Mouse (Mus musculus) hindbrain, embryonic 16.5 days (tissue): ENCODE measurements at regions not wholly inside any gene's neighbourhood (a gene's known extent, or its start where the extent isn't known, plus 50 kb on each side); places are given as distances from the start of the nearest gene placed in this dataset.

Experiments
- ATAC-seq: fragments of 200-750 bp; cut with Nextera tagmentation; 2 replicates; pipeline ENCODE4 v1.8.0; 2017; ENCODE audit warnings: moderate TSS enrichment, moderate library complexity
- H3K27ac ChIP-seq: fragments of 300-500 bp; sonication (generic); 2 replicates; pipeline ENCODE4 v1.5.1; 2014; ENCODE audit warnings: low read depth, mild to moderate bottlenecking, control low read depth, low read length, moderate library complexity
- H3K27me3 ChIP-seq: fragments of 300-500 bp; sonication (generic); replicated peaks from 2 replicates; pipeline ENCODE4 v1.6.1; 2014; ENCODE audit warnings: low read length; ENCODE audit not compliant: control insufficient read depth, insufficient read depth
- H3K36me3 ChIP-seq: fragments of 300-500 bp; sonication (generic); 2 replicates; pipeline ENCODE4 v1.6.1; 2014; ENCODE audit warnings: mild to moderate bottlenecking, low read length, moderate library complexity, mixed read lengths; ENCODE audit not compliant: control insufficient read depth, insufficient read depth
- H3K4me1 ChIP-seq: fragments of 300-500 bp; sonication (generic); 2 replicates; pipeline ENCODE4 v1.6.1; 2014; ENCODE audit warnings: low read depth, low read length; ENCODE audit not compliant: control insufficient read depth, insufficient read depth
- H3K4me2 ChIP-seq: fragments of 300-500 bp; sonication (generic); 2 replicates; pipeline ENCODE4 v1.6.1; 2014; ENCODE audit warnings: mild to moderate bottlenecking, low read length, control low read depth, moderate library complexity
- H3K4me3 ChIP-seq: fragments of 300-500 bp; sonication (generic); 2 replicates; pipeline ENCODE4 v1.5.1; 2014; ENCODE audit warnings: mild to moderate bottlenecking, low read length, control low read depth, moderate library complexity
- H3K9ac ChIP-seq: fragments of 300-500 bp; sonication (generic); 2 replicates; pipeline ENCODE4 v1.6.1; 2014; ENCODE audit warnings: low read depth, mild to moderate bottlenecking, control low read depth, low read length, moderate library complexity
- H3K9me3 ChIP-seq: fragments of 300-500 bp; sonication (generic); 2 replicates; pipeline ENCODE4 v1.6.1; 2014; ENCODE audit warnings: mild to moderate bottlenecking, low read length, moderate library complexity; ENCODE audit not compliant: control insufficient read depth
- WGBS: fragments of 180-500 bp; shearing (Covaris S2); extraction: QIAGEN DNeasy Blood & Tissue Kit; methylation state at CpG from one replicate; pipeline ENCODE4 v1.1.7; 2014; 5-methylcytosine and 5-hydroxymethylcytosine counted together

DNA sequence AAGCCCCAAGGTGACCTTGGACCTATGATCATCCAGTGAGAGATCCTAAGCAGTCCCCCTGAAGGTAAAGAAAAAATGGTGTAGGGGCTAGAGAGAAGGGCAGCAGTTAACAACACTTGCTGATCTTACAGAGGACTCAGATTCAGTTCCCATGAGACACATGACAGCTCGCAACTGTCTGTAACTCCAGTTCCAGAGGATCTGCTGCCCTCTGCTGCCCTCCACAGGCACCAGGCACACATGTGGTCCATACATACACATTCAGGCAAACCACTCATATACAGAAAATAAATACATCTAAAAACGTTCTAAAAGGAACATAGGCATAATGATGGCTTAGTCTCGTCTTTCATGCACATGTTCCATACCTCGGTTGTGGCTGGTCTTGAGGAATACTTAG is 81.2 kb downstream of the Klf4 start:
- Histone ChIP-seq H3K27me3 (no peaks in the 10 kb centered on the region), H3K9ac (no peak overlapping the region), H3K4me3 (no peak overlapping the region), H3K4me1 (no peaks in the 10 kb centered on the region), H3K36me3 (no peaks in the 10 kb centered on the region), H3K9me3 (no peaks in the 10 kb centered on the region), H3K4me2 (no peak overlapping the region), H3K27ac (no peak overlapping the region)
- WGBS = 76% methylated on average over 4 of the region's 4 CpGs
- ATAC-seq = no peak

DNA sequence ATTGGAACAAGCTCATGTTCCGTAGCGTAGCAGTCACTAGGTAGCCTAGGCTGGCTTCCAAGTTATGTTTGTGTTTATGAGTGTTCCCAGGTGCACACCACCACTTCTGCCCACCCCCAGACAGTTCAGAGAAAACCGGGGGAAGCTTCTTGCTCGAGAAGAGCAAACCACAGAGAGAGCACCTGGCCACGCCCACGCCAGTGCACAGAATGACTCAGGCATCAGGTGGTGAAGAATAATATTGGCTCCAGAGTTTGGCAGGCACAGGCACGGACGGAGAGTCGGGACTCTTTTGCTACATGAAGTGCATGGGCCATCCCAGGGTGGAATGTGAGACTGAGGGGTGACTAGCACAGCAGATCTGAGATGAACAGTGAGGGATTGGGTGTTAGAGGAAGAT is 88.8 kb downstream of the Klf4 start:
- Histone ChIP-seq H3K27ac (no peak overlapping the region), H3K27me3 (no peaks in the 10 kb centered on the region), H3K4me1 (no peaks in the 10 kb centered on the region), H3K4me2 (no peak overlapping the region), H3K36me3 (no peaks in the 10 kb centered on the region), H3K9ac (no peak overlapping the region), H3K4me3 (no peak overlapping the region), H3K9me3 (no peaks in the 10 kb centered on the region)
- 86% methylated on average over 9 of the region's 9 CpGs for WGBS
- no peak for ATAC-seq

- H3K9me3 ChIP-seq = no peaks in the 10 kb centered on the region
- H3K27ac ChIP-seq = no peak overlapping the region
- no peak overlapping the region for H3K4me3 ChIP-seq
- H3K4me2 ChIP-seq = no peak overlapping the region
- WGBS = 76% methylated on average over 13 of the region's 13 CpGs
- no peak for ATAC-seq
- no peak overlapping the region for H3K9ac ChIP-seq
- no peaks in the 10 kb centered on the region for H3K4me1 ChIP-seq
- no peaks in the 10 kb centered on the region for H3K27me3 ChIP-seq
- H3K36me3 ChIP-seq = no peaks in the 10 kb centered on the region
These were observed 90.2 kb downstream of the Klf4 start for GRCm38 (mm10) chr4:55442098-55442497.
